Mouse (Mus musculus): ENCODE data around the gene AV320801.
"Not testable (repeated sequence)": the region's sequence is repeated elsewhere in the genome, so short reads cannot be mapped to it uniquely, and the experiment has no call there.

The AV320801 gene

DNA sequence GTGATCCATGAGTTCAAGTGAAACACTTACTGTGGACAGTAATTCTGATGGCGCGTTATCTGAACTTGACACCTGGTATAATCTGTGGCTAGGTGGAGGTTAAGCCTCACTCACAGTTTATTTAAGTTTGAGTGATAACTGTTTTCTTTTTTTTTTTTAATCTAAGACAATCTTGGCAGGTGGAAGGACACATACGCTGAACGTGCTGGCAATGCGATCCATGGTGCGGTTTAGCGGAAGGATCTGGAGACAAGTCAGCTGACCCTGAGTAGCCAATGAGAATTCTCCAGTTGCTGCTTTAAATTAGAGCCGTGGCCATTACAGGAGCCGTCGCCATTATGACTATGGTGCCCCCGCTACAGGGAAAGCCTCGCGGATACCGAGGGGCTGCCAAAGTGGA is at the start of gene AV320801:
TSS of gene AV320801 (plus strand) at position 301 of the 400 bp plus-strand sequence.
- not testable (repeated sequence) for DNase-seq (ENCODE audit: low read depth, low spot score)

DNA sequence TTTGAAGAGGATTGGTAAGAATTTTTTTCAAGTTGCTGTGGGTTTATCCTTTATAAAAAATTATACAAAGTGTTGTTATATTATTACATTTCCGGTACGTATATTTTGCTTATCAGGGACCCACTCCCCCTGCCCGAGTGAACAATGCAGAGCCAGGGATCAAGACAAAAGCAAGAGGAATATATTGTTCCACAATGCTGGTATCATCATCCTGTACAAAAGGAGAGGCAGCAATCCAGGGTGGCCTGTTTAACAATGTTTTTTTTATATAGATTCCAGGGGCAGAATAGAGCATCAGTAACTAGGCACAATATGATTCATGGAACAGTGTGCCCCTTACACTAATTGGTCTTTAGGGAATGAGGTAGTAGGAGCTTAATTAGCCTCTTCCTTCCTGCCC is 30.2 kb upstream of the AV320801 start:
- DNase-seq (ENCODE audit: low read depth, low spot score): not testable (repeated sequence)

DNA sequence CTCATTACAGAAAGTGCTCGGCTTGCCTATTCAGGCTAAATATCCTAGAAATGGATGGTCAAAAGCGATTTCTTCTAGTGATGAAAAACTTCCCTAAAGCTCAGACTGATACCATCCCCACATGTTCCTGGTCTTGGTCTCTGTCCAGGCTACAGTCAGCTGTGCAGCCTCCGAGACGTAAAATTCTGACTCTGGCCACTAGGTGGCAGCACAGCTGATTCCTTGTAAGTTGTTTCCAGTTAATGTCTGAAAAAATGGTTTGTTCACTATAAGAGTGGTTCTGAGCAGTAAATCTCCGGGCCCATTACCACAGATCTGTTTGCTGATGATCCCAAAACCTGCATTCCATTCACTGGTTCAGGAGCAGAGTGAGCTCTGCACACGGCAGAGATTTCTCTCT is 12.5 kb upstream of the AV320801 start:
- not testable (repeated sequence) for DNase-seq (ENCODE audit: low read depth, low spot score)

DNA sequence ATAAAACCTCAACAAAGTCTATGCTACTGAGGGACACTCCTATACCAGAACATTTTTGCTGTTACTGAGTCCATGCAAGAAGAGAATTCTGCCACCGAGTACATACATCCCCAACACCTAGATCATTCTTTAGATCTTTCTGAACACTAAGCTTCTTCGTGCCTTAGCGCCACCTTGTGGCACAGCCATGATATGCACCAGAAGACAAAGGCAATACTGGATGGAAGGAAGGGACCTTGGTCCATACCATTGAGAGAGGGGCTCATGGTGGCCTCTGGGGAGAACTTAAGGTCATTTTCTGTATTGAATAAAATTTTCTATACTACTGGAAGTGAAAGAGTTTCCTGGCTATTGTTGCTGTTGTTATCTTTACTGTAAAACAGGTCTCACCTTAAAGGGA is 11.2 kb upstream of the AV320801 start:
- not testable (repeated sequence) for DNase-seq (ENCODE audit: low read depth, low spot score)
